Mouse (Mus musculus): ENCODE measurements around the gene Prkci. TPM values are rescaled to one million over a fixed set of nuclear protein-coding genes. Genes with fewer than 3 reads are reported as not detected.

Gene Prkci
- total and polyA plus RNA-seq, 2 experiments from 2014 or later, result 9.0 to 26.1 TPM

DNA sequence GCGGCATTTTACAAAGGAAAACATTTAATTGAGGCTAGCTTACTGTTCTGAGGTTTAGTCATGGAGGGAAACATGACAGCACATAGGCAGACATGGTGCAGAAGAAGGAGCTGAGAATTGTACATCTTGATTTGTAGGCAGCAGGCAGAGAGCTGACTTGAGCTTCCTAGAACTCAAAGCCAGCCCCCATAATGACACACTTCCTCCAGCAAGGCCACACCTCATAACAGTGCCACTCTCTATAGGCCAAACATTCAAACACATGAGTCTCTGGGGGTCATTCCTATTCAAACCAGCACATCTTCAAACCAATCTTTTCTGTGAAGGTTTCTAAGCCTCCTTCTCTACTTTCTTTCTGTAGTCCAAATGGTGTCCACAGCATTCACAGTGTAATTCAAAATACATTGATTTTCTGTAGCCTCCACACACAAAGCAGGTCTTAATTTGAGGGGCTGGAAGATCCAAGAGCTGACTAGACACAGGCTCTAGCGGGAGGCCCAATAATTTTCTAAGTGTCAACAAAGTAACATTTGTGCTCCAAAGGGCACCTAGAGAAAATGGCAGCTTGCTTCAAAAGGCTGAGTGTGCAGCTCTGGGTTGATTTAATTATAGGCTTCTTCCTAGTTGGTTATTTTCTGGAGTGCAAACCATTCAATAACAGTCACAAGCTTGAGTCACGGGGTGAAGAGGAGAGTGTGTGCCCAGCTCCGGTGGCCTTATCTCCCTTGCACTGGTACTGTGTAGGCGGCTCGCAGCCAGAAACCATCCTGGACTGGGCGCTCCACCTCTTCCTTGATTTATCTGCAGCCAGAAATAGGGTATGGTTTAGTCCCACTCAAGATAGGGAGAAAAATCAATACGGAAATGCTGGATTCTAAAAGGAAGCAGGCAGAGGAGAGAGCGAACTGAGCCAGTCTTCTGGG, 7.9 kb upstream of the Prkci start:
- Histone ChIP-seq H3K36me3 (replicated peaks; ENCODE audit: control insufficient read depth, insufficient read depth, low read length) (no peaks in the 10 kb centered on the region), H3K4me2 (ENCODE audit: low read depth, low read length) (peak overlapping the region; percentile 31), H3K27ac (ENCODE audit: low read depth) (peak overlapping the region; percentile 81), H3K9ac (replicated peaks; ENCODE audit: low read depth, low read length) (no peak overlapping the region), H3K4me3 (ENCODE audit: low read depth, low read length) (no peak overlapping the region), H3K9me3 (replicated peaks; ENCODE audit: control insufficient read depth, low read length) (no peaks in the 10 kb centered on the region), H3K4me1 (ENCODE audit: control insufficient read depth, insufficient read depth) (peaks cover 8% of the 10 kb centered on the region), H3K27me3 (ENCODE audit: control insufficient read depth, insufficient read depth, low read length) (no peaks in the 10 kb centered on the region)
- WGBS, result 29% methylated on average over 9 of the region's 9 CpGs
- TF ChIP-seq EP300 (IDR thresholded peaks at IDR 0.05; ENCODE audit: low read depth) (peak; percentile 49; the same call in 1 of the 2 replicates), CTCF (IDR thresholded peaks at IDR 0.05; ENCODE audit: low read depth) (no peak)
- ATAC-seq (ENCODE audit: insufficient read depth, low read depth) (peak; percentile 99), DNase-seq (ENCODE audit: low spot score) (peak; percentile 64)

DNA sequence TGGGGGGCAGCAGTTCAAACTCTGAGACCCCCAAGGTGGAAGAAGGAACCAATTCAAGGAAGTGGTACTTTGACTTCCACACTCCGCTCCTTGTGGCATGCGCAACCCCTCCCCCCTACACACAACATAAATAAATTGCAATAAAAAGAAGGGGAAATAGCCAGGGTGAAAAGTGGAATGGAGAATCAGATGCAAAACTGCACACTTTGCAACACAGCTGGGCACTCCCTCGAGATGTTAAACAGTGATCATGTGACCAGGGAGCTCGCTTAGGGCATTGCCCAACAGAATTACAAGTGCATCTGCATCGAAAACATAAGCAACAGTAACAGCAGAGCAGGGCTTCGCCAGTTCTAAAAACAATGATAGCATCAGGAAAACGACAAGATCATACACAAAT, 3.4 kb upstream of the Prkci start:
- WGBS, result 74% methylated on average over 7 of the region's 7 CpGs
- no peak for TF ChIP-seq CTCF (IDR thresholded peaks at IDR 0.05; ENCODE audit: low read depth)
- TF ChIP-seq EP300 (IDR thresholded peaks at IDR 0.05; ENCODE audit: low read depth), result no peak
- Histone ChIP-seq H3K4me1 (ENCODE audit: control insufficient read depth, insufficient read depth) (peaks cover 14% of the 10 kb centered on the region), H3K9ac (replicated peaks; ENCODE audit: low read depth, low read length) (no peak overlapping the region), H3K27me3 (ENCODE audit: control insufficient read depth, insufficient read depth, low read length) (no peaks in the 10 kb centered on the region), H3K27ac (ENCODE audit: low read depth) (no peak overlapping the region), H3K9me3 (replicated peaks; ENCODE audit: control insufficient read depth, low read length) (no peaks in the 10 kb centered on the region), H3K36me3 (replicated peaks; ENCODE audit: control insufficient read depth, insufficient read depth, low read length) (no peaks in the 10 kb centered on the region), H3K4me2 (ENCODE audit: low read depth, low read length) (no peak overlapping the region), H3K4me3 (ENCODE audit: low read depth, low read length) (no peak overlapping the region)
- ATAC-seq (ENCODE audit: insufficient read depth, low read depth) (no peak), DNase-seq (ENCODE audit: low spot score) (no peak)

DNA sequence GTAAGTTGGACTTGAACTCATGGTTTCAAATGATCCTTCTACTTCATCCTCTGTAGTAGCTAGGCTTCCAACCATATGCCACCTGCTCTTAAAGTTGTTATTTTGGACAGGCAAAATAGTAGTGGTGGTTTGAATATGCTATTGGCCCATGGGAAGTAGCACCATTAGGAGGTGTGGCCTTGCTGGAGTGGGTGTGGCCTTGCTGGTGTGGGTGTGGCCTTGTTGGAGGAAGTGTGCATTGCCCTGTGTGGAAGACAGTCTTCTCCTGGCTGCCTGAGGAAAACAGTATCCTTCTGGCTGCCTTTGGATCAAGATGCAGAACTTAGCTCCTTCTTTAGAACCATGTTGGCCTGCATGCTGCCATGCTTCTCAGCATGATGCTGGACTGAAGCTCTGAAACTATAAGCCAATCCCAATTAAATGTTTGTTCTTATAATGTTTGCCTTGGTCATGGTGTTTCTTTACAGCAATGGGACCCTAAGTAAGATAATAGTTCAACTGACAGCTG, 2.4 kb upstream of the Prkci start:
- no peak for ATAC-seq (ENCODE audit: insufficient read depth, low read depth)
- no peak for TF ChIP-seq CTCF (IDR thresholded peaks at IDR 0.05; ENCODE audit: low read depth)
- no peak for TF ChIP-seq EP300 (IDR thresholded peaks at IDR 0.05; ENCODE audit: low read depth)
- no peak for DNase-seq (ENCODE audit: low spot score)
- H3K9me3 ChIP-seq (replicated peaks; ENCODE audit: control insufficient read depth, low read length), result no peaks in the 10 kb centered on the region
- no peak overlapping the region for H3K9ac ChIP-seq (replicated peaks; ENCODE audit: low read depth, low read length)
- H3K4me2 ChIP-seq (ENCODE audit: low read depth, low read length), result no peak overlapping the region
- no peak overlapping the region for H3K27ac ChIP-seq (ENCODE audit: low read depth)
- H3K4me3 ChIP-seq (ENCODE audit: low read depth, low read length), result no peak overlapping the region
- no peaks in the 10 kb centered on the region for H3K27me3 ChIP-seq (ENCODE audit: control insufficient read depth, insufficient read depth, low read length)
- no peaks in the 10 kb centered on the region for H3K36me3 ChIP-seq (replicated peaks; ENCODE audit: control insufficient read depth, insufficient read depth, low read length)
- peaks cover 13% of the 10 kb centered on the region for H3K4me1 ChIP-seq (ENCODE audit: control insufficient read depth, insufficient read depth)

DNA sequence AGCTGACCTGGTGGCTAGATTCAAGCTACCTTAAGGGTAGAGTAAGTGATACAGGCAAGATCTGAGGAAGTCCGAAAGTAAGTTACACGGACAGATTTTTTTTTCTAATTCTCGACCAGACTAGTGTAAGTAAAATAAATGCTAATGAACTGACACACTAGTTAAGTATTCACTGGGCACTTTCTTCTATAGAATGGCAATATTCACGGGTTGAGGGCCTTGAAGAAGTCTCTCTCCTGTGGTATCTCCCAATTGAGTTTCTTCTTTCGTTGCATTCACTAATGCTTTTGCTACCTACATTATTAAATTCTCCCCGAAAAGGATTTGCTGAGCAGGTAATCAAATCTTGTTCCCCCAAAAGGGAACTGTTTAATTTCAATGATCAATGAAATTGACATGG, 688 bp upstream of the Prkci start:
- TF ChIP-seq CTCF (IDR thresholded peaks at IDR 0.05; ENCODE audit: low read depth) (no peak), EP300 (IDR thresholded peaks at IDR 0.05; ENCODE audit: low read depth) (no peak)
- Histone ChIP-seq H3K9ac (replicated peaks; ENCODE audit: low read depth, low read length) (peak overlapping the region; percentile 68; the same call in 1 of the 2 replicates), H3K36me3 (replicated peaks; ENCODE audit: control insufficient read depth, insufficient read depth, low read length) (no peaks in the 10 kb centered on the region), H3K27me3 (ENCODE audit: control insufficient read depth, insufficient read depth, low read length) (no peaks in the 10 kb centered on the region), H3K4me2 (ENCODE audit: low read depth, low read length) (peak overlapping the region; percentile 73), H3K4me3 (ENCODE audit: low read depth, low read length) (peak overlapping the region; percentile 81), H3K27ac (ENCODE audit: low read depth) (peak overlapping the region; percentile 87), H3K9me3 (replicated peaks; ENCODE audit: control insufficient read depth, low read length) (no peaks in the 10 kb centered on the region), H3K4me1 (ENCODE audit: control insufficient read depth, insufficient read depth) (peaks cover 17% of the 10 kb centered on the region; the same call in 1 of the 2 replicates)
- WGBS, result 20% methylated on average over 6 of the region's 6 CpGs
- DNase-seq (ENCODE audit: low spot score) (no peak), ATAC-seq (ENCODE audit: insufficient read depth, low read depth) (no peak)

DNA sequence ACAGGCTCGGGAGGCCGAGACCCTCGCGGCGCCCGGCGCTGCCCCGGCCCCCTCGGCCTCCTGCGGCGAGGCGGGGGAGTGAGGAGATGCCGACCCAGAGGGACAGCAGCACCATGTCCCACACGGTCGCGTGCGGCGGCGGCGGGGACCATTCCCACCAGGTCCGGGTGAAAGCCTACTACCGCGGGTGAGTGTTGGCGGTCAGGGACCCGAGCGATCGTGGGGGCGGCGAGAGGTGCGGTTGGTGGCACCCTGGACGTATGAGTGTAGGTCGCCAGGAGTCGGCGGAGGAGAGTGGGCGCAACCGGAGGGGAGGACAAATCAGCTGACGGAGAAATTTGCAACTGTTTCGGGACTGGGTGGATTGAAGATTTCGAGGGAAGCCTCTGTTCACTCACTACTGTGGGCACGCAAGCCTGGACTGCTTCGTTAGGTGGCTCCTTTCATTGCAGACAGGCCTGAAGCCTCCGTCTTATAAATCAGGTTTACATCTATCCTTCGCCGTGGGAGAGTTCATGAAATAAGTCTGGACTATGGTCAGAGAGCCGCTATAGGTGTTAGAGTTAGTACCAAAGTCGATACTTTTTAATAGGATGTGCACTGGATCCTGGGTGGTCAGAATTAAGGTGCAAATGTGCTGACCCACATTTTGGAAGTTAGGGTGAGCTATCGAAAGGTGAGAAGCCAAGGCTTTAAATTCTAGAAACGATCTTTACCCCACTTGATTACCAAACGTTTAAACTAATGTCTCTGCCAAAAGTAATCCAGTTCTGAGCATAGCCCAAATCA, 546 bp downstream of the Prkci start:
- H3K36me3 ChIP-seq (replicated peaks; ENCODE audit: control insufficient read depth, insufficient read depth, low read length), result no peaks in the 10 kb centered on the region
- peak; percentile 54 for ATAC-seq (ENCODE audit: insufficient read depth, low read depth)
- TF ChIP-seq CTCF (IDR thresholded peaks at IDR 0.05; ENCODE audit: low read depth) (no peak), EP300 (IDR thresholded peaks at IDR 0.05; ENCODE audit: low read depth) (no peak)
- H3K9me3 ChIP-seq (replicated peaks; ENCODE audit: control insufficient read depth, low read length), result no peaks in the 10 kb centered on the region
- no peaks in the 10 kb centered on the region for H3K27me3 ChIP-seq (ENCODE audit: control insufficient read depth, insufficient read depth, low read length)
- peak overlapping the region; percentile 81 for H3K4me3 ChIP-seq (ENCODE audit: low read depth, low read length)
- H3K9ac ChIP-seq (replicated peaks; ENCODE audit: low read depth, low read length), result peak overlapping the region; percentile 68
- peaks cover 18% of the 10 kb centered on the region; the same call in 1 of the 2 replicates for H3K4me1 ChIP-seq (ENCODE audit: control insufficient read depth, insufficient read depth)
- H3K4me2 ChIP-seq (ENCODE audit: low read depth, low read length), result peak overlapping the region; percentile 73
- peak overlapping the region; percentile 87 for H3K27ac ChIP-seq (ENCODE audit: low read depth)
- peak; percentile 47 for DNase-seq (ENCODE audit: low spot score)
- 1% methylated on average over 47 of the region's 49 CpGs for WGBS
